Mouse (Mus musculus): ENCODE measurements at regions not wholly inside any gene's neighbourhood (a gene's known extent, or its start where the extent isn't known, plus 50 kb on each side); places are given as distances from the start of the nearest gene placed in this dataset.

DNA sequence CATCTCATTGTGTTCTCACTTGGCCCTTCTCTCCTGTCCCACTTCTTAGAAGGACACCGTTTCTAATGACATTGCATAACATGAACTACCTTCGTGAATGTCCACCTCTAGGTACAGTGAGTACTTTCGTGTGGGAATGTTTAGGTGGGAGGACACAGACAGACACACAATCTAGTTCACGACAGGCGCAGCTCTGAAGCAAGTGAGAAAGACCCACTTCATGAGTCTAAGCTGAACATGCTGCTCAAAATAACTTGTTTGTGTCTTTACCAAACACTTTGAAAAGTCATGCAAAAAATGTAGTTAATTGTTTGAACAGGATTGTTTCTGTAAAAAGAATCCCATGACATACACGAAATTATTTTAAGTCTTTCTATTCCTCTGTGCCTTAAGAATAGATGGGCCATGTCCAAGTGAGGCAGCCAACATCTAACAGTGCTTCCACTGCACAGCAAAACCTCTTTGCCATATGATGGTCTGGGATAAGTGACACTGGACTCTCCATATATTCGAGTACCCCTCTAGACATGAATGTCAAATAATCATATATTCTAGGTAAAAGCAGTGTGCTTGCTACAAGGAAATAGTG, 336.2 kb downstream of the Pdcd6ip start:
- no peaks in the 10 kb centered on the region for H3K4me1 ChIP-seq (replicated peaks; ENCODE audit: low read depth, low read length)
- H3K9me3 ChIP-seq (ENCODE audit: low read length) = no peaks in the 10 kb centered on the region
- no peaks in the 10 kb centered on the region for H3K36me3 ChIP-seq (ENCODE audit: insufficient read depth, low read length)
- TF ChIP-seq CTCF (conservative IDR thresholded peaks at IDR 0.05; ENCODE audit: low read length) = no peak
- no peak for TF ChIP-seq NANOG (IDR thresholded peaks at IDR 0.05; ENCODE audit: borderline replicate concordance, low read length)
- no peak for TF ChIP-seq POU5F1 (IDR thresholded peaks at IDR 0.05; ENCODE audit: borderline replicate concordance, low read length)
- peaks cover 2% of the 10 kb centered on the region for H3K27me3 ChIP-seq (ENCODE audit: insufficient read depth, low read length)
- no peak overlapping the region for H3K4me3 ChIP-seq (replicated peaks; ENCODE audit: low read length)

DNA sequence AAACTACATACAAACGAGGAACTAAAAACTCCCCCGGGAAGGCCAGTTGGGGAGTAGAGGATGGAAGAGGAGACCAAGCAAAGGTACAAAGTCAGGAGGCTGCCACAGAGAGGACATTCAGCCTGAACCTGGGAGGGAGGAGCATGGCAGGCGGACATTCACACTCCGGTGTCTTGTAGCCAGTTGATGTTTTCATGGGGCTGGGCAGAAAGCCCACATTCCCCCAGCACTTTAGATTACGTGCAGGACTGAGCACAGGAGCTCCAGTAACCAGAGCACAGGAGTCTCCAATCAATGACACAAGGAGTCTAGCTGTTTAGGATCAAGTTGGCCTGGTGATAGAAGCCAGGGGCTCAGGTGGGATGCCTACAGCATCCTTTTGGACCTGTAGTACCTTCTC, 360.1 kb downstream of the Pdcd6ip start:
- Histone ChIP-seq H3K4me1 (replicated peaks; ENCODE audit: low read depth, low read length) (no peaks in the 10 kb centered on the region), H3K4me3 (replicated peaks; ENCODE audit: low read length) (no peak overlapping the region), H3K9me3 (ENCODE audit: low read length) (no peaks in the 10 kb centered on the region; the same call in 1 of the 2 replicates), H3K27me3 (ENCODE audit: insufficient read depth, low read length) (peaks cover 15% of the 10 kb centered on the region), H3K36me3 (ENCODE audit: insufficient read depth, low read length) (no peaks in the 10 kb centered on the region)
- TF ChIP-seq POU5F1 (IDR thresholded peaks at IDR 0.05; ENCODE audit: borderline replicate concordance, low read length) = no peak

DNA sequence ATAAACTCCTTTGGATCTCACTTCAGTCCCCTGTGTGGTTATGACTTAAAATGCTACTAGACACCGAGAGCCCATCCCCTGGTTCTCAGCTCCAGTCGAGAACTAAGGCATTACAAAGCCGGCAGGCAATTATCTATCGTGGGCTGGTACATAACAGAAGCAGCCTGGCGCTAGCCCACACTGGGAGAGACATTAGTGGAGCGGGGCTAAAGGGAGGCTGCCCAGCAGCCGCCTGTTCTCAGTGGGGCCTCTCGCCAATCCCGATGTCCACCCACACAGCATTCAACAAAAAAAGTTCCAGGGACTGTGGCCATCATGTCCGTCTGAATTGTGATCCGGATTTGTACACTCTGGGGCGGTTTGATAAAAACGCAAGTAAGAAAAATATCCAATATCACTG, 361.5 kb downstream of the Pdcd6ip start:
- Histone ChIP-seq H3K27me3 (ENCODE audit: insufficient read depth, low read length) (peaks cover 15% of the 10 kb centered on the region), H3K4me1 (replicated peaks; ENCODE audit: low read depth, low read length) (no peaks in the 10 kb centered on the region), H3K4me3 (replicated peaks; ENCODE audit: low read length) (no peak overlapping the region), H3K9me3 (ENCODE audit: low read length) (no peaks in the 10 kb centered on the region; the same call in 1 of the 2 replicates), H3K36me3 (ENCODE audit: insufficient read depth, low read length) (no peaks in the 10 kb centered on the region)
- TF ChIP-seq CTCF (conservative IDR thresholded peaks at IDR 0.05; ENCODE audit: low read length) = no peak
- no peak for TF ChIP-seq NANOG (IDR thresholded peaks at IDR 0.05; ENCODE audit: borderline replicate concordance, low read length)
- TF ChIP-seq POU5F1 (IDR thresholded peaks at IDR 0.05; ENCODE audit: borderline replicate concordance, low read length) = no peak

DNA sequence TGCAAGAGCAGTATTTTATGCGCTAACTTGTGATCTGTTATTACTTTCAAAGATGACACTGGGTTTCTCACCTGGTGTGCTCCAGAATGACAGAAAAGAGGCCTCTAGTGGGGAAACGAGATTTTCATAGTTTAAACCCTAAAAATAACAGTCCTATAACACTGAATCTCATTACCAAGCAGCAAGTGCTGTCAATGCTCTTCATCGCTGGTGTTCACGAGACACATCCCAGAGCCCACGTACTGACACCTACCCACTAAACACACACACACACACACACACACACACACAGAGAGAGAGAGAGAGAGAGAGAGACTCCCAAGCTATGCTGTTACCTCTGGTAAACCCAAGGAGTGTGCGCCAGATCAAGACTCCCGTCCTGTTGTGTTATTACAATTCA, 365.9 kb downstream of the Pdcd6ip start:
- no peak overlapping the region for H3K4me3 ChIP-seq (replicated peaks; ENCODE audit: low read length)
- H3K36me3 ChIP-seq (ENCODE audit: insufficient read depth, low read length) = no peaks in the 10 kb centered on the region
- H3K9me3 ChIP-seq (ENCODE audit: low read length) = no peaks in the 10 kb centered on the region; the same call in 1 of the 2 replicates
- H3K4me1 ChIP-seq (replicated peaks; ENCODE audit: low read depth, low read length) = no peaks in the 10 kb centered on the region
- H3K27me3 ChIP-seq (ENCODE audit: insufficient read depth, low read length) = peaks cover 15% of the 10 kb centered on the region
- TF ChIP-seq NANOG (IDR thresholded peaks at IDR 0.05; ENCODE audit: borderline replicate concordance, low read length) = no peak
- TF ChIP-seq POU5F1 (IDR thresholded peaks at IDR 0.05; ENCODE audit: borderline replicate concordance, low read length) = no peak
- TF ChIP-seq CTCF (conservative IDR thresholded peaks at IDR 0.05; ENCODE audit: low read length) = no peak

DNA sequence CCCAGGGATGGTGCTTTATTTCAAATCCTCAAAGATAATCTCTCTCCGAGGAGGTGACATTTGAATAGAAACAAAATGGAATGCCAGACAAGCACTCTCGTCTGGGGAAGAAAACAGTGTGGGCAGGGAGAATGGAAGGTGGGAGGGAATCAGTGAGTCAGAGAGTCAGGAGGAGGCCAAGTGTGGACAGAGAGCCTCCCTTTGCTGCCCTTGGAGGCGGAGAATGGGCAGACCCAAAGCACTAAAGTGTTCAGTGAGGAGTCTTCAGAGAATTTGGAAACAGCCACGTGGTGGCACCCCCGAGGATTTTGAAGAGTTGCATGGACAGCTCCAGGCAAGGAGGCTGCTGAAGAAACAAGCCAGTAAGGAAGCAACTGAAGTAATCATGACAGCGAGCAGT, 367.2 kb downstream of the Pdcd6ip start:
- TF ChIP-seq POU5F1 (IDR thresholded peaks at IDR 0.05; ENCODE audit: borderline replicate concordance, low read length) (no peak), CTCF (conservative IDR thresholded peaks at IDR 0.05; ENCODE audit: low read length) (no peak), NANOG (IDR thresholded peaks at IDR 0.05; ENCODE audit: borderline replicate concordance, low read length) (no peak)
- Histone ChIP-seq H3K4me1 (replicated peaks; ENCODE audit: low read depth, low read length) (no peaks in the 10 kb centered on the region), H3K4me3 (replicated peaks; ENCODE audit: low read length) (no peak overlapping the region), H3K27me3 (ENCODE audit: insufficient read depth, low read length) (peaks cover 12% of the 10 kb centered on the region), H3K9me3 (ENCODE audit: low read length) (peaks cover 2% of the 10 kb centered on the region; the same call in 1 of the 2 replicates), H3K36me3 (ENCODE audit: insufficient read depth, low read length) (no peaks in the 10 kb centered on the region)

DNA sequence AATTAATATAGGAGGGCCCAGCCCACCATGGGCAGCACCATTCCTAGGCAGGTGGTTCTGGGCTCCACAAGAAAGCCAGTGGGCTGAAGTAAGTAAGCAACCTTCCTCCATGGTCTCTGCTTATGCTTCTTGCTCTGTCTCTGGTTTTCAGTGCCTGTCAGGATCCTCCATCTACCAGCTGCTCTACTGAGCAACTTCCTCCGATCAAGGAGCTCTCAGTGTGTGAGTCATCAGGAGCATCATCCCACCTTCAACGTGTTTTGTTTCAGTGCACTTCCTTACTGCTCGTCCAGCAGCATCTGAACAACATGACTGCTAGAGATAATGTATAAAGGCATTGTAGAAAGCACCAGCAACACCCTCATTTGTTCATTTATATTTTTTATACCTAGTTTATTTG, 368.0 kb downstream of the Pdcd6ip start:
- H3K4me1 ChIP-seq (replicated peaks; ENCODE audit: low read depth, low read length) = no peaks in the 10 kb centered on the region
- H3K9me3 ChIP-seq (ENCODE audit: low read length) = peaks cover 8% of the 10 kb centered on the region; the same call in 1 of the 2 replicates
- no peak overlapping the region for H3K4me3 ChIP-seq (replicated peaks; ENCODE audit: low read length)
- TF ChIP-seq NANOG (IDR thresholded peaks at IDR 0.05; ENCODE audit: borderline replicate concordance, low read length) = no peak
- TF ChIP-seq CTCF (conservative IDR thresholded peaks at IDR 0.05; ENCODE audit: low read length) = no peak
- no peaks in the 10 kb centered on the region for H3K36me3 ChIP-seq (ENCODE audit: insufficient read depth, low read length)
- H3K27me3 ChIP-seq (ENCODE audit: insufficient read depth, low read length) = peaks cover 7% of the 10 kb centered on the region

DNA sequence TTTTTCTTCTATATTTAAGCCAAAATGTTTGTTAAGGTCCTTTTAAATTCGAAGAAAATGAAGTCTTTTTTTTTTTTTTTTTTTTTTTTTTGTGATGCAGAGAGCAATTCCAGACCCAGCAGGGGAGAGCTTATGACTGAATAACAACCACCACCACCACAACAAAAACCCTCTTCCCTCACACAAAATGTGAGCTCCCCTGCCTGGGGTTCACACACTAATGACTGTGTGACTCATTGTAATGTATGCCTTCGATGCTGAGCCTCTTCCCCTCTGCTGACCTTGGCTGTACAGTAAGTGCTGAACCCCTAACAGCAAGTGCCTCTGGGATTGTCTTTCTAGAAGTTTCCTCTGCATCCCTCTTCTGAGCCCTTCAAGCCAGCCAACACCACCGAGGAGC, 383.6 kb downstream of the Pdcd6ip start:
- Histone ChIP-seq H3K4me1 (replicated peaks; ENCODE audit: low read depth, low read length) (peaks cover 29% of the 10 kb centered on the region), H3K4me3 (replicated peaks; ENCODE audit: low read length) (no peak overlapping the region)
- TF ChIP-seq POU5F1 (IDR thresholded peaks at IDR 0.05; ENCODE audit: borderline replicate concordance, low read length) = no peak
- TF ChIP-seq NANOG (IDR thresholded peaks at IDR 0.05; ENCODE audit: borderline replicate concordance, low read length) = peak; percentile 87; the same call in 1 of the 2 replicates
- no peak for TF ChIP-seq CTCF (conservative IDR thresholded peaks at IDR 0.05; ENCODE audit: low read length)

DNA sequence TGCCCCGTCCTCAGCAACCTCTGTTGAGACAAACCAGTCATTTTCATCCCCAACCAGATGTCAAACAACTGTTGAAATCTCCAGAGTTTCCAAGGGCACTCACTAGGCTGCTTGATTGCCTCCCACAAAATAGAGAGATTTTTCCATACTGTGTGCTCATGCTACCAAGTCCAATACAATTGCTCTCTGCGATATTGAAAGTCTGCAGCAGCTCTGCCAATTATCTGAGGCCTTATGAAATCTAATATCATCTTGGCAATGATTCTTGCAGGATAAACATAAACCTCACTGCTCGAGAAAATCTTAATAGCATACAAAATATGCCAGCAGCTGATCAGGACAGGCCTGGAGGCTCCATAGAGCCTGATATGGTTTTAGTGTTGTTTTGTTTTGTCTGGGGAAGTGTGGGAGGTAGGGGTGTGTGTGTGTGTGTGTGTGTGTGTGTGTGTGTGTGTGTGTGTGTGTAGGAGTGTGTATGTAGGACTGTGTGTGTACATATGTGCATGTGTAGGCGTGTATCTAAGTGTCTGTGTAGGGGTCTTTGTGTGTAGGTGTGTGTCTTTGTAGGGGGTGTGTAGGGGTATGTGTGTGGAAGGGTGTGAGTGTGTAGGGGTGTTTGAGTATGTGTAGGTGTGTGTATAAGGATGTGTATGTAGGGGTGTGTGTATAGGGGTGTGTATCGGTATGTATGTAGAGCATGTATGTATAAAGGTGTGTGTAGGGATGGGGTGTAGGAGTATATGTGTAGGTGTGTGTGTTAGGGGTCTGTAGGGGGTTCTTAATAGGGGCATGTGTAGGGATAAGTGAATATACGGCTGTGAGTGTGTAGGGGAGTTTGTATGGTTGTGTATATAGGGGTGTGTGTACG, 398.1 kb downstream of the Pdcd6ip start:
- Histone ChIP-seq H3K27me3 (ENCODE audit: insufficient read depth, low read length) (peaks cover 15% of the 10 kb centered on the region), H3K36me3 (ENCODE audit: insufficient read depth, low read length) (no peaks in the 10 kb centered on the region), H3K4me3 (replicated peaks; ENCODE audit: low read length) (no peak overlapping the region), H3K4me1 (replicated peaks; ENCODE audit: low read depth, low read length) (no peaks in the 10 kb centered on the region), H3K9me3 (ENCODE audit: low read length) (no peaks in the 10 kb centered on the region)
- TF ChIP-seq NANOG (IDR thresholded peaks at IDR 0.05; ENCODE audit: borderline replicate concordance, low read length) (no peak), CTCF (conservative IDR thresholded peaks at IDR 0.05; ENCODE audit: low read length) (no peak), POU5F1 (IDR thresholded peaks at IDR 0.05; ENCODE audit: borderline replicate concordance, low read length) (no peak)

More for the DNA sequence above, 383.6 kb downstream of the Pdcd6ip start:
- H3K27me3 ChIP-seq (ENCODE audit: insufficient read depth, low read length) = peaks cover 14% of the 10 kb centered on the region; the same call in 1 of the 2 replicates
- no peaks in the 10 kb centered on the region for H3K36me3 ChIP-seq (ENCODE audit: insufficient read depth, low read length)
- peaks cover 10% of the 10 kb centered on the region for H3K9me3 ChIP-seq (ENCODE audit: low read length)

Measured in E14TG2a.4 (cell line).